Mouse (Mus musculus) Muller cell, postnatal 12 days (primary cell): ENCODE measurements around the gene Cdh4.

Source experiments
- DNase-seq: peaks from one replicate; pipeline ENCODE4 v3.0.0-alpha.2; 2015; ENCODE audit errors: inconsistent ontology term

The Cdh4 gene

GRCm38 (mm10) chr2:179591661-179592060, 149.4 kb downstream of the Cdh4 start:
- peak; percentile 90 for DNase-seq

- peak; percentile 40 for DNase-seq
Measured at GRCm38 (mm10) chr2:179595013-179595412, 152.8 kb downstream of the Cdh4 start.

GRCm38 (mm10) chr2:179598886-179599285, 156.7 kb downstream of the Cdh4 start:
- DNase-seq, result no peak

- peak; percentile 50 for DNase-seq
Measured at GRCm38 (mm10) chr2:179599886-179600285, 157.7 kb downstream of the Cdh4 start.

GRCm38 (mm10) chr2:179600347-179600746, 158.1 kb downstream of the Cdh4 start:
- DNase-seq, result no peak

- DNase-seq, result no peak
Measured at GRCm38 (mm10) chr2:179601167-179601566, 158.9 kb downstream of the Cdh4 start.

- no peak for DNase-seq
Measured at GRCm38 (mm10) chr2:179604746-179605145, 162.5 kb downstream of the Cdh4 start.

- DNase-seq, result no peak
Measured at GRCm38 (mm10) chr2:179605255-179605654, 163.0 kb downstream of the Cdh4 start.

- no peak for DNase-seq
Measured at GRCm38 (mm10) chr2:179606341-179606740, 164.1 kb downstream of the Cdh4 start.

GRCm38 (mm10) chr2:179615906-179616305, 173.7 kb downstream of the Cdh4 start:
- DNase-seq, result no peak

GRCm38 (mm10) chr2:179623643-179624473, 181.6 kb downstream of the Cdh4 start:
- DNase-seq, result no peak

- DNase-seq, result no peak
Measured at GRCm38 (mm10) chr2:179627563-179627962, 185.3 kb downstream of the Cdh4 start.

- peak; percentile 27 for DNase-seq
Measured at GRCm38 (mm10) chr2:179630720-179631119, 188.5 kb downstream of the Cdh4 start.

GRCm38 (mm10) chr2:179640576-179641301, 198.5 kb downstream of the Cdh4 start:
- no peak for DNase-seq

- peak; percentile 80 for DNase-seq
Measured at GRCm38 (mm10) chr2:179648573-179649263, 206.5 kb downstream of the Cdh4 start.

GRCm38 (mm10) chr2:179649370-179649769, 207.1 kb downstream of the Cdh4 start:
- peak; percentile 45 for DNase-seq

GRCm38 (mm10) chr2:179650168-179650567, 207.9 kb downstream of the Cdh4 start:
- no peak for DNase-seq

- no peak for DNase-seq
Measured at GRCm38 (mm10) chr2:179655506-179655905, 213.3 kb downstream of the Cdh4 start.

- DNase-seq, result no peak
Measured at GRCm38 (mm10) chr2:179659254-179659653, 217.0 kb downstream of the Cdh4 start.

GRCm38 (mm10) chr2:179661998-179662714, 219.9 kb downstream of the Cdh4 start:
- no peak for DNase-seq

GRCm38 (mm10) chr2:179662739-179663138, 220.5 kb downstream of the Cdh4 start:
- no peak for DNase-seq

- DNase-seq, result no peak
Measured at GRCm38 (mm10) chr2:179663652-179664051, 221.4 kb downstream of the Cdh4 start.
